Mouse (Mus musculus): ENCODE results near the gene Gm8914. TPM values are rescaled to one million over a fixed set of nuclear protein-coding genes. Genes with fewer than 3 reads are reported as not detected.
"Not testable (repeated sequence)": the region's sequence is repeated elsewhere in the genome, so short reads cannot be mapped to it uniquely, and the experiment has no call there.

Gene Gm8914
- not detected in 2 replicates for polyA plus RNA-seq (2016; fragmentation: Nextera tagmentation; extraction: Ambion mirVana)

GRCm38 (mm10) chrX:91479826-91480225, at the start of gene Gm8914:
Gm8914 (plus strand) TSS chrX:91480126.
- not testable (repeated sequence) for H3K4me1 ChIP-seq; H3K4me2 ChIP-seq; H3K36me3 ChIP-seq (replicated peaks); H3K9me3 ChIP-seq; H3K27me3 ChIP-seq; H3K9ac ChIP-seq; ATAC-seq (ENCODE audit: low FRiP score); H3K27ac ChIP-seq; H3K4me3 ChIP-seq (replicated peaks)
- WGBS = no CpG with 5 or more reads among the region's 5 CpGs

Other genes with a start within 250 kb of the Gm8914 start
- not detected in 2 replicates for gene Mageb2, start 148.4 kb upstream of the Gm8914 start, polyA plus RNA-seq (2016; fragmentation: Nextera tagmentation; extraction: Ambion mirVana)
- gene Gm5072, start 87.6 kb upstream of the Gm8914 start, polyA plus RNA-seq (2016; fragmentation: Nextera tagmentation; extraction: Ambion mirVana) = not detected in 2 replicates
- not detected in 2 replicates for gene 1700084M14Rik, start 95.8 kb downstream of the Gm8914 start, polyA plus RNA-seq (2016; fragmentation: Nextera tagmentation; extraction: Ambion mirVana)
- not detected in 2 replicates for gene Gm14781, start 152.1 kb downstream of the Gm8914 start, polyA plus RNA-seq (2016; fragmentation: Nextera tagmentation; extraction: Ambion mirVana)

Measured in forebrain, embryonic 12.5 days (tissue).